Mouse (Mus musculus): ENCODE measurements around the gene Akirin2.

- no peak for TF ChIP-seq CTCF (IDR thresholded peaks at IDR 0.05)
- no peak for TF ChIP-seq EP300 (IDR thresholded peaks at IDR 0.05)
Observed at GRCm38 (mm10) chr4:34583427-34583826, 32.7 kb downstream of the Akirin2 start.
